Mouse (Mus musculus) olfactory bulb, adult 2 months (tissue): ENCODE data around the gene Zfr. TPM values are rescaled to one million over a fixed set of nuclear protein-coding genes. Genes with fewer than 3 reads are reported as not detected.
"Not testable (repeated sequence)": the region's sequence is repeated elsewhere in the genome, so short reads cannot be mapped to it uniquely, and the experiment has no call there.

Experiments used
- H3K27ac ChIP-seq: fragments of 200-500 bp; 2 replicates; pipeline ENCODE4 v1.5.1; 2012; ENCODE audit warnings: low read depth, low read length; ENCODE audit not compliant: insufficient read depth
- H3K4me1 ChIP-seq: fragments of 200-500 bp; 2 replicates; pipeline ENCODE4 v1.6.1; 2012; ENCODE audit warnings: low read length; ENCODE audit not compliant: control insufficient read depth, insufficient read depth
- H3K4me3 ChIP-seq: fragments of 200-500 bp; 2 replicates; pipeline ENCODE4 v1.5.1; 2012; ENCODE audit warnings: mild to moderate bottlenecking, low read depth, low read length, moderate library complexity; ENCODE audit not compliant: insufficient read depth
- CTCF ChIP-seq: fragments of 200-500 bp; IDR thresholded peaks from 2 replicates; pipeline ENCODE4 v1.5.1; 2012; ENCODE audit warnings: low read depth, mild to moderate bottlenecking, low read length, moderate library complexity; ENCODE audit not compliant: insufficient read depth
- POLR2A ChIP-seq: fragments of 200-500 bp; IDR thresholded peaks from 2 replicates; pipeline ENCODE4 v1.6.1; 2012; ENCODE audit warnings: mild to moderate bottlenecking, low read depth, low read length, moderate library complexity; ENCODE audit not compliant: insufficient read depth
- WGBS: fragments of 180-500 bp; shearing (Covaris S2); methylation state at CpG from one replicate; pipeline ENCODE4 v1.1.7; 2018; 5-methylcytosine and 5-hydroxymethylcytosine counted together
- polyA plus RNA-seq: library from polyadenylated mRNA; stranded (reverse); fragments of >200 nt; gene quantifications from 2 replicates; pipeline ENCODE4 v1.2.4, GENCODE M21; 2012; ENCODE audit warnings: low replicate concordance; ENCODE audit not compliant: missing spikeins, insufficient read depth, insufficient read length

Gene Zfr
- polyA plus RNA-seq, 1 experiment, result 546 TPM

- 84% methylated on average over 5 of the region's 5 CpGs for WGBS
- Histone ChIP-seq H3K27ac (no peak overlapping the region), H3K4me1 (no peaks in the 10 kb centered on the region), H3K4me3 (no peak overlapping the region)
- TF ChIP-seq POLR2A (no peak), CTCF (no peak)
These were observed 16.7 kb upstream of the Zfr start for GRCm38 (mm10) chr15:12100912-12101311.

GRCm38 (mm10) chr15:12103763-12104162 lies 13.9 kb upstream of the Zfr start:
- WGBS, result 50% methylated on average over 3 of the region's 3 CpGs
- no peaks in the 10 kb centered on the region for H3K4me1 ChIP-seq
- H3K4me3 ChIP-seq, result no peak overlapping the region
- TF ChIP-seq POLR2A (no peak), CTCF (no peak)
- no peak overlapping the region for H3K27ac ChIP-seq

GRCm38 (mm10) chr15:12104827-12105226 lies 12.8 kb upstream of the Zfr start:
- no peak for TF ChIP-seq CTCF
- TF ChIP-seq POLR2A, result no peak
- Histone ChIP-seq H3K4me3 (no peak overlapping the region), H3K27ac (no peak overlapping the region), H3K4me1 (no peaks in the 10 kb centered on the region)
- WGBS, result 97% methylated on average over 2 of the region's 2 CpGs

GRCm38 (mm10) chr15:12106430-12106829 lies 11.2 kb upstream of the Zfr start:
- Histone ChIP-seq H3K4me3 (no peak overlapping the region), H3K4me1 (no peaks in the 10 kb centered on the region), H3K27ac (no peak overlapping the region)
- WGBS, result 82% methylated on average over 12 of the region's 12 CpGs
- TF ChIP-seq POLR2A (no peak), CTCF (no peak)

- H3K4me3 ChIP-seq, result no peak overlapping the region
- WGBS, result 84% methylated on average over 4 of the region's 4 CpGs
- TF ChIP-seq POLR2A, result no peak
- TF ChIP-seq CTCF, result no peak
- H3K4me1 ChIP-seq, result no peaks in the 10 kb centered on the region
- H3K27ac ChIP-seq, result no peak overlapping the region
These were observed 9.4 kb upstream of the Zfr start for GRCm38 (mm10) chr15:12108200-12108599.

- WGBS, result 90% methylated on average over 3 of the region's 3 CpGs
- H3K4me1 ChIP-seq, H3K4me3 ChIP-seq, H3K27ac ChIP-seq: not testable (repeated sequence)
These were observed 8.7 kb upstream of the Zfr start for GRCm38 (mm10) chr15:12108922-12109321.

- H3K4me1 ChIP-seq, result peaks cover 3% of the 10 kb centered on the region; the same call in 1 of the 2 replicates
- no peak overlapping the region for H3K27ac ChIP-seq
- WGBS, result 39% methylated on average over 7 of the region's 7 CpGs
- no peak overlapping the region for H3K4me3 ChIP-seq
- TF ChIP-seq POLR2A (no peak), CTCF (no peak)
These were observed 6.4 kb upstream of the Zfr start for GRCm38 (mm10) chr15:12111232-12111631.

GRCm38 (mm10) chr15:12113411-12113810 lies 4.2 kb upstream of the Zfr start:
- TF ChIP-seq CTCF (no peak), POLR2A (no peak)
- no peak overlapping the region for H3K4me3 ChIP-seq
- no peak overlapping the region for H3K27ac ChIP-seq
- 31% methylated on average over 2 of the region's 2 CpGs for WGBS
- H3K4me1 ChIP-seq, result peaks cover 5% of the 10 kb centered on the region

GRCm38 (mm10) chr15:12114546-12114945 lies 3.1 kb upstream of the Zfr start:
- 70% methylated on average over 6 of the region's 6 CpGs for WGBS
- no peak overlapping the region for H3K27ac ChIP-seq
- H3K4me1 ChIP-seq, result peaks cover 5% of the 10 kb centered on the region
- H3K4me3 ChIP-seq, result no peak overlapping the region
- no peak for TF ChIP-seq CTCF
- TF ChIP-seq POLR2A, result no peak

GRCm38 (mm10) chr15:12115722-12116230 lies 1.9 kb upstream of the Zfr start:
- H3K4me1 ChIP-seq, result peaks cover 5% of the 10 kb centered on the region
- H3K27ac ChIP-seq, result no peak overlapping the region
- H3K4me3 ChIP-seq, result no peak overlapping the region
- TF ChIP-seq POLR2A (no peak), CTCF (no peak)
- WGBS, result 53% methylated on average over 6 of the region's 6 CpGs
